Mouse (Mus musculus): ENCODE data around the gene Wdr45. TPM values are rescaled to one million over a fixed set of nuclear protein-coding genes. Genes with fewer than 3 reads are reported as not detected.
A peak's percentile ranks its signal among the peaks of the same experiment; 100 is the strongest.

The Wdr45 gene
- polyA plus RNA-seq, 1 experiment from 2014 or later: 32.5 TPM

- peaks cover 6% of the 10 kb centered on the region; the same call in 1 of the 2 replicates for H3K4me1 ChIP-seq
- no peaks in the 10 kb centered on the region for H3K27me3 ChIP-seq (replicated peaks)
- WGBS: 13% methylated on average over 4 of the region's 4 CpGs
- no peak for ATAC-seq (ENCODE audit: insufficient read depth, low FRiP score, low read depth)
- peak overlapping the region; percentile 58 for H3K4me3 ChIP-seq (replicated peaks)
- H3K36me3 ChIP-seq: no peaks in the 10 kb centered on the region
- no peak overlapping the region for H3K27ac ChIP-seq
- peak overlapping the region; percentile 52 for H3K4me2 ChIP-seq
- no peak overlapping the region for H3K9ac ChIP-seq
- no peaks in the 10 kb centered on the region for H3K9me3 ChIP-seq
Observed at GRCm38 (mm10) chrX:7722691-7723090, 8.6 kb downstream of the Wdr45 start.

GRCm38 (mm10) chrX:7724135-7724534 is 10.0 kb downstream of the Wdr45 start:
- Histone ChIP-seq H3K27ac (no peak overlapping the region), H3K4me3 (replicated peaks) (no peak overlapping the region), H3K36me3 (no peaks in the 10 kb centered on the region), H3K9me3 (no peaks in the 10 kb centered on the region), H3K27me3 (replicated peaks) (no peaks in the 10 kb centered on the region), H3K9ac (no peak overlapping the region), H3K4me2 (no peak overlapping the region), H3K4me1 (peaks cover 6% of the 10 kb centered on the region; the same call in 1 of the 2 replicates)
- WGBS: 82% methylated on average over 7 of the region's 7 CpGs
- ATAC-seq (ENCODE audit: insufficient read depth, low FRiP score, low read depth): no peak

- Histone ChIP-seq H3K9me3 (no peaks in the 10 kb centered on the region), H3K27ac (no peak overlapping the region), H3K4me2 (no peak overlapping the region), H3K9ac (no peak overlapping the region), H3K36me3 (no peaks in the 10 kb centered on the region), H3K4me1 (peaks cover 6% of the 10 kb centered on the region; the same call in 1 of the 2 replicates), H3K4me3 (replicated peaks) (no peak overlapping the region), H3K27me3 (replicated peaks) (no peaks in the 10 kb centered on the region)
- WGBS: 86% methylated on average over 12 of the region's 12 CpGs
- no peak for ATAC-seq (ENCODE audit: insufficient read depth, low FRiP score, low read depth)
Observed at GRCm38 (mm10) chrX:7725841-7726240, 11.7 kb downstream of the Wdr45 start.

- no peak overlapping the region for H3K4me2 ChIP-seq
- no peak for ATAC-seq (ENCODE audit: insufficient read depth, low FRiP score, low read depth)
- H3K9me3 ChIP-seq: no peaks in the 10 kb centered on the region
- H3K27me3 ChIP-seq (replicated peaks): no peaks in the 10 kb centered on the region
- no peaks in the 10 kb centered on the region for H3K36me3 ChIP-seq
- no peak overlapping the region for H3K4me3 ChIP-seq (replicated peaks)
- H3K9ac ChIP-seq: no peak overlapping the region
- no peak overlapping the region for H3K27ac ChIP-seq
- peaks cover 6% of the 10 kb centered on the region; the same call in 1 of the 2 replicates for H3K4me1 ChIP-seq
- 93% methylated on average over 13 of the region's 13 CpGs for WGBS
Observed at GRCm38 (mm10) chrX:7727176-7727575, 13.0 kb downstream of the Wdr45 start.

- H3K4me3 ChIP-seq (replicated peaks): peak within 1 kb of the TSS; percentile 49
- no peaks in the 10 kb centered on the region for H3K27me3 ChIP-seq (replicated peaks)
- 15% methylated on average over 42 of the region's 42 CpGs for WGBS
- H3K4me1 ChIP-seq: no peaks in the 10 kb centered on the region
- H3K9ac ChIP-seq: no peak within 1 kb of the TSS
- peak; percentile 94 for ATAC-seq (ENCODE audit: insufficient read depth, low FRiP score, low read depth)
- no peaks in the 10 kb centered on the region for H3K9me3 ChIP-seq
- peak within 1 kb of the TSS; percentile 53 for H3K4me2 ChIP-seq
- peak within 1 kb of the TSS; percentile 61 for H3K27ac ChIP-seq
- no peaks in the 10 kb centered on the region for H3K36me3 ChIP-seq
Observed at GRCm38 (mm10) chrX:7728215-7728921, 14.2 kb downstream of the Wdr45 start, which contains the start of gene Praf2. TSS of gene Praf2 (plus strand) at chrX:7728439.

- Histone ChIP-seq H3K27me3 (replicated peaks) (no peaks in the 10 kb centered on the region), H3K4me1 (no peaks in the 10 kb centered on the region), H3K4me2 (peak overlapping the region; percentile 53), H3K9me3 (no peaks in the 10 kb centered on the region), H3K36me3 (no peaks in the 10 kb centered on the region), H3K27ac (0 out of 2 replicates have a peak overlapping the region, but pooled peaks have one; percentile 31), H3K9ac (no peak overlapping the region), H3K4me3 (replicated peaks) (peak overlapping the region; percentile 49)
- 30% methylated on average over 4 of the region's 4 CpGs for WGBS
- ATAC-seq (ENCODE audit: insufficient read depth, low FRiP score, low read depth): peak; percentile 30
Observed at GRCm38 (mm10) chrX:7728922-7729265, 14.8 kb downstream of the Wdr45 start.

- H3K9ac ChIP-seq: no peak overlapping the region
- H3K27me3 ChIP-seq (replicated peaks): no peaks in the 10 kb centered on the region
- H3K9me3 ChIP-seq: no peaks in the 10 kb centered on the region
- no peak overlapping the region for H3K27ac ChIP-seq
- H3K4me2 ChIP-seq: no peak overlapping the region
- no peaks in the 10 kb centered on the region for H3K4me1 ChIP-seq
- no peak for ATAC-seq (ENCODE audit: insufficient read depth, low FRiP score, low read depth)
- no peaks in the 10 kb centered on the region for H3K36me3 ChIP-seq
- H3K4me3 ChIP-seq (replicated peaks): no peak overlapping the region
- WGBS: 32% methylated on average over 25 of the region's 26 CpGs
Observed at GRCm38 (mm10) chrX:7733571-7734156, 19.5 kb downstream of the Wdr45 start.

GRCm38 (mm10) chrX:7739336-7740081 is 25.4 kb downstream of the Wdr45 start:
- Histone ChIP-seq H3K27ac (peak overlapping the region; percentile 73; the same call in 1 of the 2 replicates), H3K4me2 (peak overlapping the region; percentile 16; the same call in 1 of the 2 replicates), H3K4me1 (no peaks in the 10 kb centered on the region), H3K9ac (no peak overlapping the region), H3K4me3 (replicated peaks) (0 out of 2 replicates have a peak overlapping the region, but pooled peaks have one; percentile 18), H3K9me3 (no peaks in the 10 kb centered on the region), H3K36me3 (no peaks in the 10 kb centered on the region), H3K27me3 (replicated peaks) (no peaks in the 10 kb centered on the region)
- 56% methylated on average over 14 of the region's 14 CpGs for WGBS
- peak; percentile 74; the same call in 1 of the 2 replicates for ATAC-seq (ENCODE audit: insufficient read depth, low FRiP score, low read depth)

GRCm38 (mm10) chrX:7740082-7740819 is 26.1 kb downstream of the Wdr45 start:
- H3K27ac ChIP-seq: peak overlapping the region; percentile 73; the same call in 1 of the 2 replicates
- H3K4me3 ChIP-seq (replicated peaks): peak overlapping the region; percentile 27; the same call in 1 of the 2 replicates
- H3K9ac ChIP-seq: no peak overlapping the region
- H3K4me2 ChIP-seq: peak overlapping the region; percentile 16
- H3K36me3 ChIP-seq: no peaks in the 10 kb centered on the region
- no peaks in the 10 kb centered on the region for H3K4me1 ChIP-seq
- no peaks in the 10 kb centered on the region for H3K27me3 ChIP-seq (replicated peaks)
- 45% methylated on average over 10 of the region's 10 CpGs for WGBS
- no peaks in the 10 kb centered on the region for H3K9me3 ChIP-seq
- ATAC-seq (ENCODE audit: insufficient read depth, low FRiP score, low read depth): peak; percentile 54; the same call in 1 of the 2 replicates

GRCm38 (mm10) chrX:7741103-7741502 is 27.0 kb downstream of the Wdr45 start:
- Histone ChIP-seq H3K27ac (peak overlapping the region; percentile 59; the same call in 1 of the 2 replicates), H3K9ac (no peak overlapping the region), H3K4me1 (no peaks in the 10 kb centered on the region), H3K4me2 (0 out of 2 replicates have a peak overlapping the region, but pooled peaks have one; percentile 16), H3K27me3 (replicated peaks) (no peaks in the 10 kb centered on the region), H3K9me3 (no peaks in the 10 kb centered on the region), H3K4me3 (replicated peaks) (peak overlapping the region; percentile 27; the same call in 1 of the 2 replicates), H3K36me3 (no peaks in the 10 kb centered on the region)
- ATAC-seq (ENCODE audit: insufficient read depth, low FRiP score, low read depth): 0 out of 2 replicates have a peak, but pooled peaks have one; percentile 37
- 41% methylated on average over 5 of the region's 5 CpGs for WGBS

- Histone ChIP-seq H3K36me3 (no peaks in the 10 kb centered on the region), H3K27ac (no peak overlapping the region), H3K9me3 (no peaks in the 10 kb centered on the region), H3K4me2 (no peak overlapping the region), H3K9ac (no peak overlapping the region), H3K27me3 (replicated peaks) (no peaks in the 10 kb centered on the region), H3K4me1 (no peaks in the 10 kb centered on the region), H3K4me3 (replicated peaks) (no peak overlapping the region)
- ATAC-seq (ENCODE audit: insufficient read depth, low FRiP score, low read depth): no peak
- 54% methylated on average over 5 of the region's 5 CpGs for WGBS
Observed at GRCm38 (mm10) chrX:7743470-7743869, 29.3 kb downstream of the Wdr45 start.
